Mouse (Mus musculus): ENCODE measurements around the gene Xrcc4.
"Not testable (repeated sequence)": the region's sequence is repeated elsewhere in the genome, so short reads cannot be mapped to it uniquely, and the experiment has no call there.

Gene Xrcc4

DNA sequence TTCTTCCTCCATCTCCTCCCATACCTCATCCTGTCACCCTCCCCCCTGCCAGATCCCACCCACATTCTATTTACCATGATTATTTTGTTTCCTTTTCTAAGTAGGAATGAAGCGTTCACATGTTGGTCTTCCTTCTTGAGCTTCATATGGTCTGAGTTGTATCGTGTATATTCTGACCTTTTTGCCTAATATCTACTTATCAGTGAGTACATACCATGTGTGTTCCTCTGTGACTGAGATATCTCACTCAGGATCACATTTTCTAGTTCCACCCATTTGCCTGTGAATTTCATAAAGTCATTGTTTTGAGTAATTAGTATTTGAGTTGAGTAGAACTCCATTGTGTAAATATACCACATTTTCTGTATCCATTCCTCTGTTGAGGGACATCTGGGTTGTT lies 277.2 kb downstream of the Xrcc4 start:
- no peak for DNase-seq (ENCODE audit: low spot score)

DNA sequence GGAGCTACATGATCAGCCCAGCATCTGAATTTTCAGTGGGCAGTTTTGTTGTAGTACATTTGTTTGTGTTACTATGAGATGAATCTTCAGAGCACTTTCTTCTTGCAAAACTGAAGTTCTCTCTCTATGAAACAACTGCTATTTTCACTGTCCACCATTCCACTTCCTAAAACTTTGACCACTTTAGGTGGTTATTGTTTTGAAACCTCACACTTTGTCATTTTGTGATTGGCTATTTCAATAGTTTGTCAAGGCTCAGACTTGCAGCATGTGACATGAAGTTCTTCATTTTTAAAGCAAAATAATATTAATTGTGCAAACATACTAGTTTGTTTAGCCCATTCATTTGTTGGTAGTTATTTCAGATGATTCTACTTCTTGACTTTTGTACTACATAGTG lies 280.4 kb downstream of the Xrcc4 start:
- no peak for DNase-seq (ENCODE audit: low spot score)

DNA sequence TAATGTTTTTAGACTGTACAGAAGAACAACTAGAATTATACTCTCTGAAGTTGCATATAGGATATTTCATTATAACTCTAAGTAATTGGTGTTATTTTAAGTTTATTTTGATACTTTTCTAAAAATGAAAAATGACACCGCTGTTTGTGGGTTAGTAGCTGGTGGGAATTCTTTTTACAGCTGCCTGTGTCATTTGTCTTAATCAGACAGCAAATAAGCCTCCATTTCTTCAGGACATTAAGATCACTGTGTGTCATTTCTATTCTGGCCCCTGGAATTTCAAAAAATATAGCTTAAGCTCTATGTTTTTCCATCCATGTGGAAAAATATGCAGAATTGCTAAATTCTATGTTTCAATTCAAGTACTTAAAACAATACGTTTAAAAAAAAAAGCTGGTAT lies 287.5 kb downstream of the Xrcc4 start:
- no peak for DNase-seq (ENCODE audit: low spot score)

DNA sequence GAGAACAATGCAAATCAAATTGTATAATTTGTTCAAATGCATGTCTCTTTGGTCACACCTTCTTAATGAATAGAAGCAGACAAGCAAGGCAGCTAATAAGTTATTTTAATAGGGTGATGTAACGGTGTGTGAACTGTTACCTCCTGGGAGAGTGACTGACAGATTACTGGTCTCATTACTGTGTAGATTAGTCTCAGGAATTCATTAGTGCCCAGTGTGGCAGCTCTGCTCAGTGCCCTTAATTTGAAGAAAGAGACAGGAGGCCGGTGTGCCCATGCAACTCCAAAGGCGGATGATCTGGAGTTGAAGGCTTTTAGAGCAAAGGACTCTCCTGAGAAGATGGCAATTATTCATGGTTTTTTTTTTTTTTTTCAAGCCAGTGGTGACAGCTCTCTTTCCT lies 291.7 kb downstream of the Xrcc4 start:
- DNase-seq (ENCODE audit: low spot score) = no peak

- DNase-seq (ENCODE audit: low spot score) = no peak
Observed at GRCm38 (mm10) chr13:89791475-89791874, 297.9 kb downstream of the Xrcc4 start.

GRCm38 (mm10) chr13:89782886-89783285 lies 306.5 kb downstream of the Xrcc4 start:
- no peak for DNase-seq (ENCODE audit: low spot score)

GRCm38 (mm10) chr13:89780276-89780675 lies 309.1 kb downstream of the Xrcc4 start:
- no peak for DNase-seq (ENCODE audit: low spot score)

- peak; percentile 74 for DNase-seq (ENCODE audit: low spot score)
Observed at GRCm38 (mm10) chr13:89779208-89779911, 310.0 kb downstream of the Xrcc4 start.

DNA sequence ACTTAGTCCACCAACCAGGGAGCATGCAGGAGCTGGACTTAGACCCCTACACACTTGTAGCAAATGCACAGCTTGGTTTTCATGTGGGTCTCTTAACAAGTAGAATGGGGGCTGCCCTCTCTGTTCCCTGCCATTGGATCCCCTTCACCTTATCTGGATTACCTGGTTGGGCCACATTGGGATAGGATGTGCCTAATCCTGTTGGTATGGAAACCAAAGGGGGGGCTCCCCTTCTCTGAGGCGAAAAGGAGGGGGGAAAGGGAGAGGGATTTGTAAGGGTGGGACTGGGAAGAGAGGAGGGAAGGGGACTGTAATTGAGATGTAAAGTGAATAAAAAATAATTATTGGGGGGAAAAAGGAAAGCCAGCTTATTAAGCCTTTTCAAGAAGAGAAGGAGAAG lies 311.6 kb downstream of the Xrcc4 start:
- no peak for DNase-seq (ENCODE audit: low spot score)

GRCm38 (mm10) chr13:89777146-89777545 lies 312.3 kb downstream of the Xrcc4 start:
- no peak for DNase-seq (ENCODE audit: low spot score)

DNA sequence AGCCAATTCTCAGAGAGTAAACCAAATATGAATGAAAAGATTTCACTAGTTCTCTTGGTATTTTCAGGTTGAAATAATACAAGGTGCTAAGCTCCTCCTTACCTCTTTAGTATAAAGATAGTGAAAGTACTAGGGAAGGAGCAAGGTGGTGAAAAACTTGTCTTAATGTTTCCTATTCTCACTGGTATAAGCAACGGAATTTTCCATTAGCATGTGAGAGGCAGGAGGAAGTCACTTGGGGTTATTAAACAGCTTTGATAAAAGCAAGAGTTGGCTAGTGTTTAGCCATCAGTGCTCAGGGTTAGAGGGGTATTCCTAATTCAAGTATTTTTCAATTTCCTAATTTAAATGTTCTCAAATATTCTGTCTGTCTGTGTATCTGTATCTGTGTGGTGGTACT lies 322.9 kb downstream of the Xrcc4 start:
- DNase-seq (ENCODE audit: low spot score) = no peak

GRCm38 (mm10) chr13:89765966-89766365 lies 323.4 kb downstream of the Xrcc4 start:
- DNase-seq (ENCODE audit: low spot score) = no peak

DNA sequence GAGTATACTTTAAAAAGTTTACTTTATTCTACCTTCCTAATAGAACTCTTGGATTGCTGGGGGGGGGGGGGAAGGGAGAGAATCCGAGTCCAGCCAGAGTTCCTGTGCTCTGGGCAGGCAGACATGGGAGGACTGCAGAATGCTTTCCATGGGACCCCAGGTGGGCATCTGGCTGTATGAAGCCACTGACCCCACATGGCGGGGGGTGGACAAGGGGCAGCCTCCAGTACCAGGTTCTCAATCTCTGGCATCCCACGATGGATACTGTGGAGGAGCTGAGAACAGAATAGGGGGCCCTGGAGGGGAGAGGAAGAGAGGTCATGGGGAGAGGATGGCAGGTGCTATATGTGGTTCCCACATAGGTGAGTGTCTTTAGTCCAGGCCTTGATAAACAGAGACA lies 327.1 kb downstream of the Xrcc4 start:
- DNase-seq (ENCODE audit: low spot score) = no peak

- no peak for DNase-seq (ENCODE audit: low spot score)
Observed at GRCm38 (mm10) chr13:89756347-89756746, 333.1 kb downstream of the Xrcc4 start.

- not testable (repeated sequence) for DNase-seq (ENCODE audit: low spot score)
Observed at GRCm38 (mm10) chr13:89750562-89750961, 338.8 kb downstream of the Xrcc4 start.

- DNase-seq (ENCODE audit: low spot score) = no peak
Observed at GRCm38 (mm10) chr13:89743201-89743600, 346.2 kb downstream of the Xrcc4 start.

DNA sequence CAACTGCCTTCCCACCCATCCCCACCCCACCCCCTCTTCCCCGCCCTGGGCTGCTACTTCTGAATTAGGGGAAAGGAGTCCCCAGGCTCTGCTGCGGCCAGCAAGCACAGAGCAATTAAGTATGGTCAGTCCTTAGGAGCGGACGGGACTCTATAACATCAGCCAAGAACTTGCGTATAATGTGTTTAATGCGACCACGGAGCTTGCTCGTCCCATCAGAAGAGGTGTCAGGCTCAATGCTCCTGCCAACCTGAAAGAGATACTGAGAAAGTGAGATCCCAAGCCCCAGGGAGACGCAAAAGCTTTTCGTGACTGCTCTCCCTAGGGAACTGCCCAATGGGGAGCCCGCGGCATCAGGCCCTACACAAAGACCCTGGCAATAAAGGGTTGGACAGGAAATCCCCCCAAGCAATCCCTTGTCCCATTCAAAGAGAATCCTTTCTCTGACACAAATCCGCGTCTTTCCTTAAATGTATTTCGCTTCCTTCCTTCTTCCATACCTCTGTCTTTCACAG lies 346.7 kb downstream of the Xrcc4 start:
- DNase-seq (ENCODE audit: low spot score) = no peak

- DNase-seq (ENCODE audit: low spot score) = peak; percentile 34
Observed at GRCm38 (mm10) chr13:89741766-89742685, 347.4 kb downstream of the Xrcc4 start, which contains the start of gene Vcan. Gene Vcan, minus strand, starts transcription at chr13:89742509.

- DNase-seq (ENCODE audit: low spot score) = peak; percentile 21
Observed at GRCm38 (mm10) chr13:89741116-89741551, 348.3 kb downstream of the Xrcc4 start.

DNA sequence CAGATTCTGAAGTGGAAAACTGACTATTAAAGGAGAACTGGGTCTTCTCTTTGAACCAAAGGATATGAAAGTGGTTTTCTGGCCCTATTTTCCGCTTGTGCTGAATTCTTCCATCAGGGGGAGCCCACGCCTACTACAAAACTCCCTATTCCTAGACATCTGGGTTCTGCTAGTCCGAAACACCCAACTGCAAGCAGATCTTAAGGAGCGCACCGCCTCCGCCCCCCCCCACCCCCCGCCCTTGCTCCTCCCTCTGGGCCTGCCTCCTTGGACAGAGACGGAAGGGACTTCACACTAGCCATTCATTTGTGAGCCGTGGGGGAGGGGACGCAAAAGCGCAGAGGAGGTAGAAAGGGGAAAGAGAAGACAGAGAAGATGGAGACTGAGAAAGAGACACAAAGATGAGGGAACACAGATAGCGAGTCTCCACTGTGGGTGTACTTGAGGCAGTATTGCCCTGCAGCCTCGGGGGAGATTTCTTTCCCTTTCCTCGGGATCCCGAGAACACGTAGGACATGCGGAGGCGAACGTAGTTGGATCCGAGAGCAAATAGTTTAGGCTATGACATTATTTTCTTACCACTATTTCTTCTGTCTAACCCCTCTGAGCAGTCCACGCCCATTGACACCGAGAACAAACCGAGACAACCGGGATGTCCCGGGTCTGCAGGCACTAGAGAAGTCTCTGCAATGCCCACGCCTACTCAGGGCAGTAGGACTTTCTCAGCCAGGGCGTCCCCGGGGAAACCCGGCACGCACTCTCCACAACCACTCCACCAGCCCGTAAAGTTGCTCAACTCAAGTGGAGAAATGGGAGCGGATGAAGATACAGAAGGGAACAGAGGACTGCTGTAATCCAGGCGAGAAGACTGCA lies 348.9 kb downstream of the Xrcc4 start:
- DNase-seq (ENCODE audit: low spot score) = peak; percentile 71

DNA sequence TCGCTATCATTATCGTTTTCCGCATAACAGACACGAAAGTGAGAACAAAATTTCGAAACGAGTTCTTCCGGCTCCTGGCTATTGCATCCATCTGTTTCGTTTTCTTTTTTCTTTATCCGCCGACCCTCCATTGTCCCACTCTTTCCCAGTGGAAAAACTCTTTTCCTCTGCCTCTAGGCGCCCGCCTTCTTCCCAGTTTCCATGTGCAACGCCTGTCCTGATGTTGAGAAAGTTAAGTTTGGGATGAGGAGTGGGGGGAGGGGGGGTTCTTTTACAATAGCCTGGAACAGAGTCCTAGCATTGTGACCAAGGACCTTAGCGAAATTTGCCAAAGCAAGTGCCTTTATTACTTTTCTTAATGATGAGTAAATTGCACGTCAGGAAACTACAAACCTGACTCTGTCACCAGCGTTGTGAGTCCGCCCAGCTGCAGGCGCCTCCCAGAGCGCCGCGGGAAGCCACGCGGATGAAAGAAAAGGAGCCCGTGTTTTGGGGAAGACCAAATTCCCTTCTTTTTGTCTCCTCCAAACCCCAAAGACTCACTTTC lies 349.6 kb downstream of the Xrcc4 start:
- DNase-seq (ENCODE audit: low spot score) = no peak
